Mouse (Mus musculus) c-Kit-positive CD71-negative TER-119-negative erythroid progenitor cells, embryonic 14.5 days (primary cell): Measurements from ENCODE around the gene Bcl9.

Experiments
- DNase-seq: peaks from one replicate; pipeline ENCODE4 v3.0.0-alpha.2; 2013; ENCODE audit warnings: low read depth

The Bcl9 gene

DNA sequence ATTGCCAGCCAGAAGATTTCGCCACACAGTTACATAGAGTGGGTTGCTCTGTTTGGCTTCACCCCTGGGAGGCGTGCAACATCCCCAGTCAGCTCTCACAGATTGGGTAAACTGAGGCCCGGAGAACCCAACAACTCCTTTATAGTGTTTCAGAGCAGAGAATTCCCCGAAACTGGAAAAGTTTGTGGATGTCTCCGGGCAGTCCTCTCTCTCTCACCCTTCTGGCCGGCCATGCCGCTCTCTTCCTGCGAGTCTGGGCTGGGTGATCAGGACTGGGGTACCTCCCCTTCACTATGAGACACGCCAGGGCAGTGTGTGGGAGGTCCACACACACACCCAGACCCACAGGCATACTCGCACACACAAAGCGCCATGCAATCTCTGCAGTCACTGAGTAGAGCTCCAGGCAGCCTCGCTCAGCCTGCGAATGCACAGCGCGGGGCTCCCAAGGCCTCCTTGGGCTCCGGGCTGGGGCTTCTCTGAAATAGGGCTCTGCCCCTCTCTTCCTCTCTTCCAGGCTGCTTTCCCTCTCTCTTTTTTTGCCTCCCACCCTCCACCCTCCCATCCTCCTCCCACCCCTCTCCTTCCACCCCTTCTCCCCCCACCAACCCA lies 670 bp downstream of the Bcl9 start:
- no peak for DNase-seq

- DNase-seq: no peak
Observed at GRCm38 (mm10) chr3:97294334-97294733, 3.4 kb downstream of the Bcl9 start.

DNA sequence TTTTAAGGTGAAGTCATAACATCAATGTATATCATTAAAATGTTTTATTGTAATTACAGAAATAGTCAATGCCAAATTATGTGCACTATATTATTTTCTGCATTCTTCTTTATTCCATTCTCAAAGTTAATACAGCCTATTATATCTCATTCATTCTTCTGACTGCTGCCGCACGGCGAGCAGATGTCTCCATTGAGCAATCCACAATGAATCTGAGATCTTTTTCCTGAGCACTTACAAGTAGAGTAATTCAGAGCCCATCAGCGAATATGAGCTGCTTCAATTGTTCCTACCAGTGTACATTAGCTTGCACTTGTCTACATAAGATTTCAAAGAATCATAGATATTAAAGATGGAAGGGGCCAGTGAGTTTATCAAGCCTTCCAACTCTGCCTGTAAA lies 12.8 kb downstream of the Bcl9 start:
- DNase-seq: no peak

- DNase-seq: no peak
Observed at GRCm38 (mm10) chr3:97284056-97284455, 13.7 kb downstream of the Bcl9 start.

- DNase-seq: no peak
Observed at GRCm38 (mm10) chr3:97281426-97281825, 16.3 kb downstream of the Bcl9 start.

DNA sequence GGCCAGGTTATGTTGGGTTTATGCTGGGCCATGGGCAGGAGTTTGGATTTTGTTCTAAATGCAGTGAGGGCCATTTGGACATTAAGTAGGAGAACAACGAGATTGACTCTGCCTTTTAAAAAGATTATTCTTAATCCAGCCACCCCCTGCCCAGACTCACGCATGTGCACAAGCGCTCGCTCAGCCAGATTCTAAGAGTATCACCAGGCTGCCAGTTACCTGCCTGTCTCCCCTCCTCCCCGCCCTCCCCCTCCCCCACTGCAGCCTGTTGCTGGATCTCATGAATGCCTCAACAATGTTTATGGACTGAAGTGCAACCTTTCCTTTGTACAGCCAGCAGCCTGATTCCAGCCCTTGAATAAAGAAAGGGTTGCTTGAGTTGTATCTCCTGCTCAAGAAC lies 22.0 kb downstream of the Bcl9 start:
- no peak for DNase-seq

- DNase-seq: no peak
Observed at GRCm38 (mm10) chr3:97274516-97275230, 23.0 kb downstream of the Bcl9 start.

- DNase-seq: no peak
Observed at GRCm38 (mm10) chr3:97273876-97274275, 23.8 kb downstream of the Bcl9 start.

DNA sequence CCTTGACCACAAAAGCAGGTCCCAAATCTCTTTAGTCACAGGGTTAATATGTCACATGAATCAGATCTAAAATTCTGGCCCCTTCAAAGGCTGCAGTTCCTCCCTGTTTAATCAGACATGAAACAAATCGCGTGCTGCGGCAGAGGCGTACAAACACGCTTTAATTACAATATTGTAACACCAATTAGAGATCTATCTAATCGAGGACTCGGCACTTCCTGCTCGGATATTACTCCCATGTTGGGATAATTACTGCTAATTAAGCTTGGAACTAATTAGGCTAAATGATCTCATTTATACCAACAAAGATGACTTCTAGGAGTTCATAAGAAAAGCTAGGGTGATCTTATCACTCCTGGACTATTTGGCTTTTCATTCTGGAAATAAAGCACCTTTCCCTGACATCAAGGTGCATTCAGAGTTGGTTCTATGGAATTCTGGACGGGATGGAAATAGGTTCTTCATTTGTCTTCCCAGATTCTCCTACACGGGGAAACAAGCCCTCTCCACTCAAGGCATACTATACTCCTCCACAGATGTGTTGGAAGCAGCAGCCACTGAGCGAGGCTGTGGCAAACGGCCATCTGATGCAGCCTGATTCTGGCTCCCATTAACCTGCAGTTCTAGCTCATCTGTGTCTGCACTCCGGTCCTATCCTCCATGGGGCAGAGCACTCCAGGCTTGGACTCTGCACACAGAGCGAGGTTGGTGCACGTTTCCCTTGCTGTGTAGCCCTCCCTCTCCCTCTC lies 31.9 kb downstream of the Bcl9 start:
- DNase-seq: no peak

DNA sequence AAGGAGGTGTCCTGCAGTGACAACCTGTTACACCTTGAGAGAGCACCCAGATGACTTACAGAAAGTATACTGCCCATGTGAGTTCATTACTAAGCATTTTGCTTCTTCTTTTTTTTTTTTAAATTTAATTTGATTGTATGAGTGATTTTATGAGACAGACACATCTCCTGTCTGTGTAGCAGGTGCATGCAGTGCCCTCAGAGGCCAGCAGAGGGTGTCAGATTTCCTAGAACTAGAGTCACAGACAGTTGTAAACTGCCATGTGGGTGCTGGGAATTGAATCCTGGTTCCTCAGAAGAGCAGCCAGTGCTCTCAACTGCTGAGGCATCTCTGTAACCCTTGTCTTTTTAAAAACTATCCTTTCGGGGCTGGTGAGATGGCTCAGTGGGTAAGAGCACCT lies 35.5 kb downstream of the Bcl9 start:
- DNase-seq: no peak

GRCm38 (mm10) chr3:97255706-97256339 lies 41.9 kb downstream of the Bcl9 start:
- DNase-seq: no peak

- DNase-seq: no peak
Observed at GRCm38 (mm10) chr3:97254861-97255465, 42.8 kb downstream of the Bcl9 start.

- DNase-seq: no peak
Observed at GRCm38 (mm10) chr3:97253823-97254600, 43.7 kb downstream of the Bcl9 start.

GRCm38 (mm10) chr3:97252896-97253295 lies 44.8 kb downstream of the Bcl9 start:
- no peak for DNase-seq

GRCm38 (mm10) chr3:97242629-97243167 lies 55.0 kb downstream of the Bcl9 start:
- DNase-seq: no peak

- DNase-seq: no peak
Observed at GRCm38 (mm10) chr3:97241826-97242225, 55.9 kb downstream of the Bcl9 start.

GRCm38 (mm10) chr3:97239793-97240192 lies 57.9 kb downstream of the Bcl9 start:
- no peak for DNase-seq

- no peak for DNase-seq
Observed at GRCm38 (mm10) chr3:97239316-97239715, 58.4 kb downstream of the Bcl9 start.

DNA sequence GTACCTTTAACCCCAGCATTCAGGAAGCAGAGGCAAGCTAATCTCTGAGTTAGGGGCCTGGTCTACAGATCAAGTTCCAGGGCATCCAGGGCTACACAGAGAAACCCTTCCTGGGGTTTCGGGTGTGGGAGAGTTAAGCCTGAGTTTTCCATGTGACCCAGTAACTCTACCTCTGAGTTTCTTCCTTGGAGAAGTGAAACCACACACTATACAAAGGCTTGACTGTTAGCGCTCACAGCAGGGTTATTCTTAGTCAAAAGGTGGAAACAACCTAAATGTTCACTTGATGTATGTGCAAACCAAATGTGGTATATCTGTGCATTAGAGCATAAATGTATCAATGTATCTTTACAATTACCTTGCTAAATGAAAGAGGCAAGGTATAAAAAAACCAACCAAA lies 59.2 kb downstream of the Bcl9 start:
- no peak for DNase-seq

- DNase-seq: no peak
Observed at GRCm38 (mm10) chr3:97237403-97237802, 60.3 kb downstream of the Bcl9 start.

DNA sequence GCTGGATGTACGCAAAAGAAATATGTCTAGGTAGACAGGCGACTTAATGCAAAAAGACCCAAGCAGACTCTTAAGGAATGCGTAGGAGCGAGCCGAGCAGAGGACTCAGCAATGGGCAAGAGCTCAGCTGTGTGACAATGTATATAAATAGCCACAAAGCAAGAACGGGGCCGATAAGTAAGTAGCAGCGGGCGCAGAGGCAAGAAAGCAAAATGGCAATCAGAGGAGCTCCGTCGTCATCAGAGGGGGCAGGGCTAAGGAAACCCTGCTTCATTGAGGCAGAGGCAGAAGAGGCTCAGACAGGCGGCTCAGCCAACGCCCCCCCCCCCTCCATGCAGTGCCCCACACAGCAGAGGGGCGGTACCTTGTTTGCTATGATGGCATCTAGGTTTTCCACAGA lies 62.9 kb downstream of the Bcl9 start:
- no peak for DNase-seq
